Mouse (Mus musculus) right cerebral cortex, postnatal 25 days (tissue): ENCODE data around the gene Fxyd6.

Experiments
- DNase-seq: peaks from one replicate; pipeline ENCODE4 v3.0.0; 2022

Fxyd6 gene

DNA sequence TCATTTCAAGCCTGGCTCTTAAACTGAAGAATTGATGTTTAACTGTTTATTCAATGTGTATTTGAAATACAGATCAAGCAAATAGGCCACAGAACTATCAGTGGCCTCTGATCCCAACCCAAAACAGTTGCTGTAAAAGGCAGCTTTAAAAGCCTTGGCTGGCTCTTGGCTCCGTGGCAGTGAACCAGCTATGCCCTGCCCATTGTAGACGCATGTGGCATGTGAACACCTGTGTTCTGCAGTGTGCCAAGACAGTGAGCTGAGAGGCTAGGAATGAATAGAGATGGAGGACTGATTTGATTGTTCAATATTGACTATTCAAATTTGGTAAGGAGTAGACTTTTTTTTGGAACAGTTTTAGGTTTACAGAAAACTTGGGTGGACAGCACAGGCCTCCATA lies 6.9 kb downstream of the Fxyd6 start:
- DNase-seq = no peak

DNA sequence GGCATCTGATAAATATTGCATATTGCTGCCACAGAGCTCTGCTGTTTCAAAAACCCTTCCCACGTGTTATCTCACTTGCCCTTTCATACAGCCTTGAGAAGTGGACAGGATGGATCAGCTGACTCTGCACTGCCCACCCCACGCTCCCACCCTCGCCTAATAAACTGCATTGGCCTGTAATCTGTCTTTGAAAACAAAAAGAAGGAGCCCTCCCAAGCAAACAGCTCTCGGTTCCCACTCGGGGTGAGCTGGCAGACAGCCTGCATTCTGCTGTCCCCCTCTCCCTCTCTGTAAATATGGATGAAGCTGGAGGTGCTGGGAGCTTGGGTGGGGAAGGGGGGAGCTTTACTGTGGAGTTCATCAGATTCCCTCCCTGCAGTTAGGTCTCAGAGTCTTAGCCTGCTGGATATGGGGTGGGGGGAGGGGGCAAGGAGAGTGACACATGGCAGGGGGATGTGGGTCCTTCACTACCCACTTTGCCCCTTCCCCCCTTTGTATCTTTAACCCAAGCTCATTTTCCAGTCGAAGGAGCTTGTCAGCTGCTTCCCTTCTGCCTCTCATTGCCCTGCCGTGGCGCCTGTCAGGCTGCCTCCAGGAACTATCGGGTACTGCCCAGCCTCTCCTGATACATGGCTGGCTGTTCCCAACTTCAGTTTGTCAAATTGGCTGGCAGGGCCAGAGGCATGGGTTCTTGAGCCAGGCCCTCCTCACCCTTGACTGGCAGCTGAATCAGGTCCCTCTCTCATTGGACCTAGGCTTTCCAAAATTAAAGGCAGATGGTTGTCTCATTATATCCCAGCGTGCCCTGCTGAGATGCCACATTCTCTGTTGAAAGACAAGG lies 10.6 kb downstream of the Fxyd6 start:
- DNase-seq = no peak

DNA sequence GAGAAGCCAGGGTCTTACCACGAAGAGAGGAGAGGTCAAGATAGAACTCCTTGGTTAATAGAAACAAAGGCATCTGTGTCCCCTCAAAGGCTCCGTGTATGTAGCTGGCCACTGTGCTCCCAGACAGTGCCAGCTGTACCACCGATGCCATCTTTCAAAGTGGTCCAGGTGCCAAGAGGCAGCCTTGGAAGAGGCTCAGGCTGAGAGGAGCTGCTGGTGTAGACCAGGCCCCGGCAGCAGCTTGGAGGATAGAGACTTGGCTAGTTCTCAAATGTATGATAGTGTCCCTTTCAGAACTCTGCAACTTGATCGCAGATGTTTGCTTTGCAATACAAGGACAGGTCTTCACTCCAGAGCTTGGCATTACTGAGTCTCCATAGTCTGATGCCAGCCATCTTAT lies 12.4 kb downstream of the Fxyd6 start:
- DNase-seq = no peak

DNA sequence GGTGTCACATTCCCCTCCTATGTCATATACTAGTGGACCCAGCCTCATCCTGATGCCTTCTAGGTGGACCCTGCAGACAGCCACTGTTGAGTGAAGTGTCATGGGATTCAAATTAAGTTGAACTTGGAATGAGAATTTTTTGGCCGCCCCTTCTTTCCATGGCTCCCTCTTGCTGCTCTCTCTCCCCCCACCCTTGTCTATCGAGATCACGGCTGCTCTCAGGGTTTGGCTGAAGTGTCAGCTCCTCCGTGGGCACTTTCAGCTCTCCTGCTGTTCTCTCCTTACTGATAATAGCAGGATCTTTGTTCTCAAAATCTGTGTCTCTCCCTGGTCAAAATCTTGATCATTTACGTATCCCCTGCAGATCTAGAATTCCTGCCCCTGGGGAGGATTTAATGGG lies 12.8 kb downstream of the Fxyd6 start:
- no peak for DNase-seq

DNA sequence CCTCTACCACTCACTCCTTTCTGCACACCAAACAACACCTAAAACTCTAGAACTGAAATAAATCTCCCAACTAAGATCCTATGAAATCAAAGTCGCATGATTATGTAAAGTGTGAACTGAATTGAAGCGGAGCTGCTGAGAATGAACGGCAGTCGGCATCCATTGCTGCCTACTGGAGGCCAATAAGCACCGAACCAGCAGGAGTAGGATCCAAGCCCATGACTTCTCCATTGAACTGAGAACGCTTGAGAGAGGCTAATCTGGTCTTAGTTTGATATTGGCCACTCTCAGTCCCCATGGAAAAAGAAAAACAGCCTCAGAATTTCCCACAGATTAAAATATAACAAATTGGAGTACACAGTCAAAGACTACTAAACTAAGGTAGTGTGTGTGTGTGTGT lies 13.9 kb downstream of the Fxyd6 start:
- DNase-seq = no peak

DNA sequence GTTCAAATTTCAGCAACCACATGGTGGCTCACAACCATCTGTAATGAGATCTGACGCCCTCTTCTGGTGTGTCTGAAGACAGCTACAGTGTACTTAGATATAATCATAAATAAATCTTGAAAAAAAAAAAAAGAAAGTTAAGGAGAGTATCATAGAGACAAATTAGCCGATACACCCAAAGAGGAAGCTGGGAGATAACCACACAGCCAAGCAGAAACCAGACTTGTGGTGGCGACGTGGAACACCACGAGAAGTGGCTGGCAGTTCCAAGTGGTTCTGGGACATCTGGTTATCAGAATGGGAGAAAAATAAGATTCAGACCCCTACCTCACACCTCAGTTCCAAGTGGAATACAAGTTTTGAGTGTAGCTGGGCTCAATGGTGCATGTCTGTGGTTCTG lies 16.7 kb downstream of the Fxyd6 start:
- no peak for DNase-seq

DNA sequence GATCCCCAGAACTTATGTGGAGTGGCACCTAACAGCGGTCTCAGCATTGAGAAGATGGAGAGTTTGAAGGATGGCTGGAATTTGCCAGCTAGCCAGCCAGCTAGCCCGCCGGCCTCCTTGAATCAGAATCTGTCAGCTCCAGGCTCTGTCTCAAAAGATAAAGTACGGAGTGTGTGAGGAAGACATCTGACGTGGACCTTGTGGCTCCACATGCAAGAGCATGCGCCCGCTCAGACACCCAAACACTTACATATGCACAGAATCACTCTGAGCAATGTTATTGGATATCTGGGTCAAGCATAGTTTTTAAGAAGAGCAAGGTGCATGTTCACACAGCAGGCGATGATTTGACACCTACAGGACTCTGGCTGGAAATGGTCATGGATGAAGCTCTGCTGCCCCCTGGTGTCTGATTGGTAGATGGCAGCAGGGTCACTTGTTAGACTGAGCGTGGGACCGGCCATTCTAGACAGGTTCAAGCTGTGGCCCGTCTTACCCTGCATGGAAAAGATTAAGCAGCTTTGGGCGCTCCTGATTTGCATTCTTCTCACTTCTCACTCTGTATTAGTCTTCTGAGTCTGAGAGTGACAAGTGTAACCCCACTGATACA lies 18.5 kb downstream of the Fxyd6 start:
- DNase-seq = peak; percentile 77

DNA sequence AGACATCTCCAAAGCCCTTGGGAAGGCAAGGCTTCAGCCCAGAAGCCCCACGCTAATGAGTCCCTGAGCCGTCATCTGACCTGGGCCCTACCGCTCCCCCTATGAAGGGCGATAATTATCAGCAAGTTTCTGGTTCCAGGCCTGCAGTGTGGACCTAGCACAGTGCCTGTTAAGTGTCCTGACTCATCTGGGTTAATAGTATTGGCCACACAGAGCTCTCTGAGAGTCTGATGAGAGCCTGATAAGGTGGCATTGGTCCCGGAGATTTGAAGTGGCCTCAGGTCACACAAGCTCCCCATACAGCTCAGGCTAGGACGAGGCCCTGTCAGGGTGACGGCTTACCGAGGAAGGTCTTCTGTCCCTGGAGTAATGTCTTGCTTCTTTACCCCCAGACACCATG lies 19.6 kb downstream of the Fxyd6 start:
- no peak for DNase-seq

DNA sequence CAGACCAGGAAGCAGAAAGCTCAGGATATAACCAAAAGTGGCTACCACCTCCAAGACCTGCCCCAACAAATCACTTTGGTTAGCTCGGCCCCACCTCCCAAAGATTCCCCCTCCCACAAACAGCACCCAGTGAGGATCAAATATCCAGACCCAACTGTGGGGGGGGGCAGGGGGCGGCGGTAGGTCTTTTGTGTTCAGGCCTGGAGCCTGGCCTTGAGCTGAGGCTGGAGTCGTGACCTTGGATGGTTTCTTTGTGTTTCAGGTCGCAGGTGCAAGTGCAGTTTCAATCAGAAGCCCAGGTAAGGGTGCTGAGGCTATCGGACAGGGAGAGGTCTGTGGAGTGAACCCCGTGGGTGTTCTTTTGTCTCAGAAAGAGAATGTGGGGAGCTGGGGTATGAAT lies 21.3 kb downstream of the Fxyd6 start:
- DNase-seq = no peak

DNA sequence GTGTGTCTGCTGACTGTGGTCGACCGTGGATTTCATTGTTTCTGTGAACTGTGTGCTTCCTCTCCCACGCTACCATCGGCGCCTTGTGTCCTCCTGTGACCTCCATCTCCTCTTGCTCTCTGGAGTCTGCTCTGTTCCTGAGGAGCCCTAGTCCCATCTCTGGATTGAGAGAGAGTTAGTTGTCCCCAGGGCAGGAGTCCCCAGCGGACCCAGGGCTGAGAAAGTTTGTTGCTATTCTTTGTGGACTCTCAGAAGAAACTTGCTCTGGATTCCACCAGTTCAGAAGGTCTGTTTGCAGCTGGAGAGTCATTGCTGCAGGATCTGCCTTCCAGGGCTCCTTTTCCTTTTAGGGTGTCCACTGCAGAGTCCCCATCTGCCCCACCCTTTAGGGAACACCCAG lies 25.2 kb downstream of the Fxyd6 start:
- no peak for DNase-seq

DNA sequence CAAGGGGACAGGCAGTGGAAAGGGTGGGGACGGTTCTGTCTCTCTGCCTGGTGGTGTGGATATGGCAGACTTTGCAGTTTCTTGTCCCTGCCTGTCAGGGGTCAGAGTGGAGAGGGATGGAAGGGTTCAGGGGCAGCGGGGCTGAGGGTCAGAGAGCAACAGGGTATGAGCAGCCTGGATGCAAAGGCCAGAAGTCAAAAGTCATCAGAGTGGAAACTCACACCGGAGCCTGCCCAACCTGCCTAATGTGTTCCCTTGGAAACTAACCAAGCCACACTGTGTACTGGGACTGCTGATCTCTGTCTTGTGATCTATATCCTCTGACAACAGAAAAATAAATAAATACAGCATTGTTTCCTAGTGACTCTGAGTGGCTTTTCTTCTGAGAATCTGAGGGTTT lies 25.8 kb downstream of the Fxyd6 start:
- DNase-seq = no peak

DNA sequence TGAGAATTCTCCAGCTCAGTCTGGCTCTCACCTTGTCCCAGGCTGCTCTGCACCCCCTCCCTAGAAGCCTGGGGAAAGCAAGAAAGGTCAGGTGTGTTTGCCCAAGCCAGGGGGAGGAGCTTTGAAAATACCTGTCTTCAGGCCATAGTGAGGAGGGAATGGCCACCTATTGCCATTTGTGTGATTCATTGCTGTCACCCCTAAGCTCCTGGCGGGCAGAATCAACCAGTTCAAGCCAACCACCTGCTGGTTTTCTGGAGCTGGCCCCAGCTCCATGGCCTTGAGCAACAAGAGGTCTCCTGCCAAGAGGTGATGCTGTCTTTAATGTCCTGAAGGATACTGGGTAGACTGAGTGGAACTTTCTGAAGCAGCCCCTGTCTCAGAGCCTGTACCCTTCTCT lies 28.4 kb downstream of the Fxyd6 start:
- no peak for DNase-seq

DNA sequence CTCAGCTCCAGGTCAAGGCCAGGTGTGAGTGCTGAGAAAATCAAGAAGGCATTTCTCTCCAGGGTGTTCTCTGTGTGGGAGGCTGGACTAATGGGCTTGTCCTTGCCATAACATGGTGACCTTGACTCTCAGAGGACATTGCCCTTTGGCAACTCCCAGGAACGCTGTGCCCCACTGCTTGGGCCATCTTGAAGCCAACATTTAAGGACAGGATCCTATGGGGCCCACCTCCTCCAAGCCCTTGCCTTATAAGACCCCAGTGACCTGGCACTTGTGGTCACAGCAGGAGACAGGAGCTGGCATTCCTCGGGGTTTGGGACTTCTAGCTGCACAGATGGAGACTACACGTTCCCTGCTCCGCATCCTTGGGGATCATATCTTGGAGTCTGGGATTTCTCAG lies 29.4 kb downstream of the Fxyd6 start, which contains the start of gene Fxyd2:
Fxyd2 (plus strand) TSS at position 236 of the 400 bp plus-strand sequence.
- no peak for DNase-seq

DNA sequence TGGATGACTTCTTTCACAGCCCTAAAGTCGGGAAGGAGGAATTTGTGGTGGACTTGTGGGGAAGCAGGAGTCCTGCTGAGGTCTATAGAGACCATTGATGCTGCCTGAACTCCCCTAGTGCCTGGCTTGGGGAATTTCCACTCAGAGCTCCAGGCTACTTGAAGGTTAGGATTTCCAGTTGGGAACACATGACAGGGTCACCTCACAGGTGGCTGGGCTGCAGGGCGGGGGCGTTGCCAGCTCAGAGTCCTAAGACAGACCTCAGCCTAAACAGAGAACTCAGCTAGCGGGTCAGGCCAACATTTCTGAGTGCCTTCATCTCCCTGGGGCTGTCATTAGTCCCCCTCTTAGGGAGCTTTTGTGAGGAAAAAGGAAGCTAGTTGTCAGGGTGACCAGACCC lies 31.9 kb downstream of the Fxyd6 start:
- DNase-seq = no peak

DNA sequence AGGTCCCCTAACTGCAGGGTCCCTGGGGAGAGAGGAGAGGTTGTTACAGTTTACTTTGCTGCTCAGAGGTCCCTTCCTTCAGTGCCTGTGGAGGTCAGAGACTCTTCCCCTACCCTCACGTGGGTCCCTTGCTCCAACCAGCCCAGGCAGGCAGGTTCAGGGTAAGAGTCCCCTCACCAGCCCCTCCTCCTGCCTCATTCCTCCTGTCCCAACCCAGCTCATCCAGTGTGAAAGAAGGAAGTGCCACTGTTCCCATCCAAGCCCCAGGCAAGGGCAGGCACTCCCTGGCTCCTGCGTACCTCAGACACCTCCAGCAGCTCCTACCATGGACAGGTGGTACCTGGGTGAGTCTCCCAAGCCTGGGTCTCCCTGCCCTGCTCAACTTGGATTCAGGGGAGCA lies 33.0 kb downstream of the Fxyd6 start:
- no peak for DNase-seq

DNA sequence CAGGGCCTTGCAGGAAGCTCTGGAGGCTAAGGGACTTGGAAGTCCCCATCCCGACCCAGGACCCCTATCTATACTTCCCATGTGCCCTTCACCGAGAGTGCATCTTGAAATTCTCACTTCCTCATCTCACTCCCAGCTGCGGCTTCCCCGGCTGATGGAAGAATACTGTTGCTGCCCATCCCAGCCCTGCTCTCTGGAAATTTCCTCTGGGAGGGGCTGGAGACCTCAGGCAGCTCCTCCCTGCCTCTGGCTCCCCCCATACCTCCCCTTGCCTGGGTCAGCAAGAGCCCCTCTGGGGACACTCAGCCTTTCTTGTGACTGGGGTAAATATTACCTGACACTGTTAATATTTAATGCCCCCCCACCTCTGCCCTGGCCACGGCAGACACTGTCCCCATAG lies 35.7 kb downstream of the Fxyd6 start:
- no peak for DNase-seq

DNA sequence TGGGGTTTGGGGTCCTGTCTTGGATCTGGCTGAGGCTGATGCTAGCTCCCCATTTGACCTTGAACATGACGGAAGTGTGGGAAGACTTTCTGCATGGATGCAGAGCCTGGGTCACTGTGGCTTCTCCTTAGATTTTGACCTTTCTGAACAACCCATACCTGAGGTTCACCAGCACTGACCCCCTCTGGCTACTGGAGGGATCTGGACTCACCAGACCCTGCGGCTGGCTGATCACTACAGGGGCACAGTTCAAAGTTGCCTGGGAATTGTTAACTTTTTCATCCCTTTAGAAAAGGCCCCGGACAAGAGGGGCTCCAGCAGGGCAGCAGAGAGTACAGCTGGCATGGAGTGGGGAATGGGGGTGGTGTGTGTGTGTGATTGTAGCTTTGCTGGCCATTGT lies 36.8 kb downstream of the Fxyd6 start:
- no peak for DNase-seq

DNA sequence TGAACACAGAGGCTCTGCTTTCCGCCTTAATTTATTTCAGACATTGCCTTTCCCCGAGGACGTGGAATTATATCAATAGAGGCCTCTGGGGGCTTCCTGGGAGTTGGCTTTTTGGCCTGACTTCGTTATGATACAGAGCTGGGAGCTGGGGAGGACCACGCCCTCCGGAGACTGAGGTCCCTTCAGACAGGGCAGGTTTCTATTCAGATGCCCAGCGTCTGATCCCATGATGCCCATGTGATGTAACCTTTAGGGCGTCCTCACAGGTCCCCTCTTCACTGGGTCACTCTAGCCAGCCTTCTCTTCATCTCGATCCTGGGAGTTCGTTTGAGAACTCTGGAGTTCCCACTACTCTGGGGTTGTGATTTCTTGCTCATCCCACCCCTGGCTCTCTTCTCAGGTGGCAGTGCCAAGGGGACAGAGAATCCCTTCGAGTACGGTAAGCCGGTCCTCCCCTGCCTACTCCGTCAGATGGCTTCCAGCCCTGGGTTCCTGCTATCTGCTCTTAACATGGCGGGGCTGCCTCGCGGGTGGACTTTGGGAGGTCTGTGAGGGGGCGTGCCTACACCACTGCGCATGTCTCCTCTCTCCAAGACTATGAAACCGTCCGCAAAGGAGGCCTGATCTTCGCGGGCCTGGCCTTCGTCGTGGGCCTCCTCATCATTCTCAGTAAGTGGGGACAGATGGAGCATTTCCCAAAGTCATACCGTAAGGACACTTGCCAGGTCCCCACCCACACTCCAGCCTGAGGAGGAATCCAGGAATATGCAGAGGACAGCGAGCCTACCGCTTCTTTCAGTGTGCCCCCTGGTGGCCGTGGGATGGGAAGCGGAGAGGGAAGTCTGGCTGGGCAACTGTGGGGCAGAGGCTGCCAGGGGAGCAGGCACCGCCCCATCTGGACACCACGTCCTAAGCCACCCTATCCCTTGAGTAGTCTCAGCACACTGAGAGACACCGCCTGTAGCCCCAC lies 38.0 kb downstream of the Fxyd6 start:
- DNase-seq = peak; percentile 78

DNA sequence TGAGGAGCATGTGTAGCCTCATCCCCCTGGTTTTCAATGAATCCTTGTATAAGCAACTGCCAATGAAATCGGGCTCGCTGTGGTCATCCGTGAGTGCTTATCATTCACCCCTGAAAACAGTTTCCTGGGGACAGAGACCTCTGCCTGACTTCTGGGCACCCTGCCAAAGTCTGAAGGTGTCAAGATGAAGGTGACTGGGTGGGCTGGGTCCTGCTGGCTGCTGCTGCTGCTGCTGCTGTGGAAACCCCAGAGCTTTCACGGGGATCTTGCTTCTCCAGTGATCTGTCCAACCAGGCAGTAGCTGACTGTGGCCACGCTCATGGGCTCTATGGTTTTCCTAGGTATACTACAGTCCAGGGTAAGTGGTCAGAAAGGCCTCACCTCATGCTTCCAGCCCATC lies 40.2 kb downstream of the Fxyd6 start:
- no peak for DNase-seq

DNA sequence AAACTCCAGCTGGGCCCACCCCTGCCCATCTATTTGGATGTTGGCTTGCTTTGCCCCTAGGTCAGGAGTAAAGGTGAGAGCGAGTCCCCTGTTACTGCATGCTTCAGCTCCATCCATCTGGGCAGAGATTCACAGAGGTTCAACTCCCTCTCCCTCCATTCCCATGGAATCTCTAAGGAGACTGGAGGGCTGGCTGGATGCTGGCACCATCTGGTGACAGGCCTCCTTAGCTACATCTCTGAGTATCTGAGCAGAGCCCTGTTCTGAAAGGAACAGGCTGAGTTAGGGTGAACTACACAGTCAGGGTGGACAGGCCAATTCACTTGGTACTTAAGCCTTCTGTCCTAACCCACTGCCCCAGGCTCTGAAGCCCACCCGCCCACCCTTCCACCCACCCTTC lies 40.6 kb downstream of the Fxyd6 start:
- DNase-seq = no peak

DNA sequence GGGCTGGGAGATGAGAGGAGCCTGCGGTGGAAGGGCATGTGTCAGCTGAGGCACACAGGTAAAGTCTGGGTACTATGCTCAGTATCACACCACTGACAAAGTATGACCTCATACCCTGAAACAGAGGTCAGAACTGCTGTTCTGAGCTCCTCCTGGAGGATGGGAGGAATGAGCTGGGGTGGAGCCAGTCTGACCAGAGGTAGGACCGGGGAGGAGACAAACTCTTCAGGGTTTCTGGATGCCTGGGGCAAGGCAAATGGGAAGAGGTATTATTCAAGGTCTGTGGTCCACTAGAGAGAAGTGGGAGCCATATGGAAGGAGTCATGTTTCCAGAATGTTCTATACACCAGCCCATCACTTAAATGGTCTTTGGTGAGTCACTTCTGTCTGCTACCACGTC lies 41.1 kb downstream of the Fxyd6 start:
- no peak for DNase-seq

DNA sequence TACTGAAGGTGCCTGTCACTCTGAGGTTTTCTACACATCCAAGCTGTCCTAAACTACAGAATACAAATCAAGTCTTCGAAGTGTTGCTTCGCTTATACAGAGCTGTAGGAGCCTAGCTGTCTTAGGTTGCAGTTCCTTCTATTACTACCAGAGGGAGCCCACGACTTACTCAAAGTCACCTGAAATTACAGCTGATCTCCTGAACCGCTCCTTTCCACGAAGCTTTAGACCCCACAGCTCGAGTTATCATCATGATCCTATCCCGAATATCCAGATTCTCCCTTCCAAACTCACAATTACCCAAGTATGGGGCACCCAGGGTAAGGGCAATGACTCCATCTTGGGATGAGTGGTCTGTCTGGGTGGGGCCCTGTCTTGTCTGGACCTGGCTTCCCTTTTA lies 41.8 kb downstream of the Fxyd6 start:
- peak; percentile 32 for DNase-seq

DNA sequence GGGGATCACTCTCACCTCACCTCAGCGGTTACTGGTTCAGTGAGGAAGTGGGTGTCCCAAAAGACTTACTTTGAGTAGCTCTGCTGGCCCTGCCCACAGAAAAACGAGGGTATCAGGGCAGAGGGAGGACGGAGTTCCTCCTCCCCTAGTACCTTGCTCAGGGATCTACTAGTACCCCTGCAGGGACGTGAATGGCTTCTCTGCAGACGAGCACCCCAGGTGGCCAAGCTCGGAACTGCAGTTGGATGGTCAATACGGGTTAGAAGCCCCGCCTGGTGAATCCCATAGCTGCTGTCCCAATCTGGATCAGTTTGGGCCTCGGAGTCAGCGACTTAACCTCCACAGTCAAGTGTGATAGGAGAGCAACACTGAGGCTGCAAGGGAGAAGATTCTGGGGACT lies 42.3 kb downstream of the Fxyd6 start:
- DNase-seq = peak; percentile 83
